In the genomic region with DNA sequence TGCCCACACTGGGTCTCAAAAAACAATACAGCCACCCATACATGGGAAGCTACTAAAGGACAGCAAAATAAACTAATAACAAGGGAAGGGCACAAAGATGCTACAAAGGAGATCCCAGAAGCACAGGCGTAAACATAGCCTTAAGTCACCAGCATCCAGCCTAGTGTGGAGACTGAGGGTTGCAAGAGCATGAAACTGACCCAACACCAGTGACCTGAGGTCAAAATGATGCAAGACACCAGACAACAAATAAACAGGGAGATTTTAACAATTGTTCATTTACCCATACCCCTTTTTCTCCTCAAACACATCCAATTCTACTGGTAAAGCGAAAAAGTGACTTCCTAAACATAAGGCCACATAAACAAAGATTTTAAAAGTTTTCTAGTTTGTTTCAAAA, we compare ENCODE assay signal across 30 mouse cellular contexts.
"Had no signal": no experiment of that assay in that cellular context is flagged by ENCODE, and none has a peak within 500 bp of the region (broad histone marks: within the 10 kb centered on the region; RNA-seq: fewer than 3 reads in every experiment).

No protein-coding gene starts in this region.

- H3K4me1 ChIP-seq: limb, embryonic 10.5 days; limb, embryonic 12.5 days; limb, embryonic 13.5 days; limb, embryonic 15.5 days; liver, embryonic 12.5 days; liver, embryonic 13.5 days; liver, embryonic 15.5 days; midbrain, embryonic 10.5 days; midbrain, embryonic 12.5 days; midbrain, embryonic 13.5 days; midbrain, embryonic 15.5 days; neural tube, embryonic 12.5 days had no signal

- H3K4me2 ChIP-seq: limb, embryonic 12.5 days; limb, embryonic 13.5 days; limb, embryonic 15.5 days; liver, embryonic 12.5 days; liver, embryonic 13.5 days; liver, embryonic 15.5 days; lung, embryonic 14.5 days; lung, embryonic 15.5 days; midbrain, embryonic 11.5 days; midbrain, embryonic 12.5 days; midbrain, embryonic 13.5 days; midbrain, embryonic 15.5 days; neural tube, embryonic 12.5 days had no signal

- H3K4me3 ChIP-seq: left cerebral cortex, adult 2 months; limb, embryonic 10.5 days; limb, embryonic 12.5 days; limb, embryonic 13.5 days; limb, embryonic 15.5 days; liver, embryonic 12.5 days; liver, embryonic 13.5 days; liver, embryonic 15.5 days; lung, embryonic 15.5 days; megakaryocyte, embryonic 14.5 days; midbrain, embryonic 10.5 days; midbrain, embryonic 12.5 days; midbrain, embryonic 13.5 days; midbrain, embryonic 15.5 days; myocyte; neural tube, embryonic 12.5 days had no signal

- H3K9ac ChIP-seq: limb, embryonic 12.5 days; limb, embryonic 13.5 days; limb, embryonic 15.5 days; liver, embryonic 12.5 days; liver, embryonic 13.5 days; liver, embryonic 14.5 days; liver, embryonic 15.5 days; lung, embryonic 14.5 days; lung, embryonic 15.5 days; midbrain, embryonic 12.5 days; midbrain, embryonic 13.5 days; midbrain, embryonic 15.5 days; neural tube, embryonic 12.5 days had no signal

- H3K27me3 ChIP-seq: limb, embryonic 12.5 days; limb, embryonic 13.5 days; limb, embryonic 15.5 days; liver, embryonic 12.5 days; liver, embryonic 13.5 days; liver, embryonic 15.5 days; lung, embryonic 15.5 days; megakaryocyte, embryonic 14.5 days; midbrain, embryonic 12.5 days; midbrain, embryonic 13.5 days; midbrain, embryonic 15.5 days; neural tube, embryonic 12.5 days had no signal

- H3K27ac ChIP-seq: left cerebral cortex, adult 2 months; limb, embryonic 10.5 days; limb, embryonic 12.5 days; limb, embryonic 13.5 days; limb, embryonic 15.5 days; liver, embryonic 12.5 days; liver, embryonic 13.5 days; liver, embryonic 14.5 days; liver, embryonic 15.5 days; lung, embryonic 15.5 days; macrophage; midbrain, embryonic 10.5 days; midbrain, embryonic 12.5 days; midbrain, embryonic 13.5 days; midbrain, embryonic 15.5 days; neural tube, embryonic 12.5 days had no signal

- DNase-seq: left cerebral cortex, postnatal 4 days; liver, embryonic 13.5 days; lung, adult 18-20 months; lung, adult 2 months; lung, embryonic 14.5 days; lung, postnatal 10 days; lung, postnatal 14 days; lung, postnatal 36 days; lung, postnatal 4 days; midbrain, embryonic 14.5 days had no signal

- H3K9me3 ChIP-seq: limb, embryonic 10.5 days; limb, embryonic 12.5 days; limb, embryonic 13.5 days; limb, embryonic 15.5 days; liver, embryonic 12.5 days; liver, embryonic 13.5 days; liver, embryonic 15.5 days; lung, embryonic 15.5 days; megakaryocyte, embryonic 14.5 days; midbrain, embryonic 10.5 days; midbrain, embryonic 12.5 days; midbrain, embryonic 13.5 days; midbrain, embryonic 15.5 days; neural tube, embryonic 12.5 days had no signal

- ATAC-seq: liver, embryonic 12.5 days; lung, postnatal 0 days; midbrain, embryonic 13.5 days; midbrain, embryonic 15.5 days; midbrain, embryonic 16.5 days had no signal
